Mouse (Mus musculus) hindbrain, embryonic 13.5 days (tissue): ENCODE results near the gene Mapkapk5. TPM values are rescaled to one million over a fixed set of nuclear protein-coding genes. Genes with fewer than 3 reads are reported as not detected.

Experiments used
- polyA plus RNA-seq: library from polyadenylated mRNA; unstranded; fragments of >200 nt; fragmentation: Nextera tagmentation; extraction: Ambion mirVana; gene quantifications from 2 replicates; pipeline ENCODE4 v1.2.1, GENCODE M21; 2015

The Mapkapk5 gene
- polyA plus RNA-seq, 1 experiment from 2014 or later: 55.0 TPM

Other genes starting within 250 kb of the Mapkapk5 start
- 139 and 145 TPM in 2 replicates for gene Trafd1, start 160.3 kb downstream of the Mapkapk5 start, polyA plus RNA-seq
- 47.7 and 51.8 TPM in 2 replicates for gene Naa25, start 148.0 kb downstream of the Mapkapk5 start, polyA plus RNA-seq
- gene Tmem116, start 94.0 kb downstream of the Mapkapk5 start, polyA plus RNA-seq: 1.9 and 2.2 TPM in 2 replicates
- 165 and 166 TPM in 2 replicates for gene Erp29, start 93.4 kb downstream of the Mapkapk5 start, polyA plus RNA-seq
- gene Adam1b, start 42.5 kb downstream of the Mapkapk5 start, polyA plus RNA-seq: 0.13 TPM in 1 of 2 replicates, not detected in the other
- 3.9 TPM in 2 replicates for gene Adam1a, start 423 bp downstream of the Mapkapk5 start, polyA plus RNA-seq
- not detected in 2 replicates for gene Gm42878, start 423 bp downstream of the Mapkapk5 start, polyA plus RNA-seq
- gene Aldh2, start 47.9 kb upstream of the Mapkapk5 start, polyA plus RNA-seq: 104 and 109 TPM in 2 replicates
- gene Acad12, start 73.0 kb upstream of the Mapkapk5 start, polyA plus RNA-seq: 1.7 and 1.8 TPM in 2 replicates
- 1.7 and 1.9 TPM in 2 replicates for gene Acad10, start 114.6 kb upstream of the Mapkapk5 start, polyA plus RNA-seq
- gene Brap, start 114.7 kb upstream of the Mapkapk5 start, polyA plus RNA-seq: 44.3 and 44.5 TPM in 2 replicates
- gene Atxn2, start 165.4 kb upstream of the Mapkapk5 start, polyA plus RNA-seq: 60.9 and 68.3 TPM in 2 replicates